Mouse (Mus musculus) ES-E14 (cell line): Measurements from ENCODE around the gene Cacna1e. TPM values are rescaled to one million over a fixed set of nuclear protein-coding genes. Genes with fewer than 3 reads are reported as not detected.

Experiments
- DNase-seq: peaks from one replicate; pipeline ENCODE4 v3.0.0-alpha.2; 2013; ENCODE audit warnings: low read depth, low spot score
- H3K27ac ChIP-seq: 2 replicates; pipeline ENCODE4 v1.5.1; 2012; ENCODE audit warnings: low read depth, mild to moderate bottlenecking, low read length, moderate library complexity, mixed read lengths; ENCODE audit not compliant: poor library complexity, insufficient read depth, severe bottlenecking
- H3K36me3 ChIP-seq: 2 replicates; pipeline ENCODE4 v1.6.1; 2012; ENCODE audit warnings: mild to moderate bottlenecking, low read length, moderate library complexity, mixed read lengths; ENCODE audit not compliant: control insufficient read depth, poor library complexity, insufficient read depth, severe bottlenecking
- H3K4me1 ChIP-seq, 2 experiments: fragments of 150-350 bp in 1 of 2; sonication (generic) in 1 of 2; 2 replicates each; pipeline ENCODE4 v1.6.1; 2012; ENCODE audit warnings: low read length in 2 of 2, mild to moderate bottlenecking in 1 of 2, mixed read lengths in 1 of 2; ENCODE audit not compliant: control insufficient read depth in 2 of 2, insufficient read depth in 2 of 2, poor library complexity in 1 of 2
- H3K4me3 ChIP-seq, 2 experiments: fragments of 150-350 bp in 1 of 2; sonication (generic) in 1 of 2; 2 replicates each; pipeline ENCODE4 v1.5.1; 2012; ENCODE audit warnings: low read length in 2 of 2, low read depth in 1 of 2, mild to moderate bottlenecking in 1 of 2, mixed read lengths in 1 of 2; ENCODE audit not compliant: insufficient read depth in 1 of 2, poor library complexity in 1 of 2, severe bottlenecking in 1 of 2
- H3K9ac ChIP-seq: 2 replicates; pipeline ENCODE4 v1.6.1; 2012; ENCODE audit warnings: low read depth, mild to moderate bottlenecking, low read length, mixed read lengths; ENCODE audit not compliant: poor library complexity, insufficient read depth, severe bottlenecking
- H3K9me3 ChIP-seq: fragments of 150-350 bp; sonication (generic); 2 replicates; pipeline ENCODE4 v1.6.1; 2012; ENCODE audit warnings: low read depth, mild to moderate bottlenecking, low read length; ENCODE audit not compliant: control insufficient read depth, insufficient read depth
- CHD2 ChIP-seq: IDR thresholded peaks from 2 replicates; pipeline ENCODE4 v1.6.1; 2014; ENCODE audit warnings: mild to moderate bottlenecking, low read depth, low read length, inconsistent platforms
- HCFC1 ChIP-seq: IDR thresholded peaks from 2 replicates; pipeline ENCODE4 v1.6.1; 2012; ENCODE audit warnings: low read length, inconsistent platforms, borderline replicate concordance; ENCODE audit not compliant: insufficient read depth
- MAFK ChIP-seq: IDR thresholded peaks from 2 replicates; pipeline ENCODE4 v1.6.1; 2014; ENCODE audit warnings: mild to moderate bottlenecking, low read depth, low read length, inconsistent platforms; ENCODE audit not compliant: insufficient read depth
- ZC3H11A ChIP-seq: IDR thresholded peaks from 2 replicates; pipeline ENCODE4 v1.6.1; 2012; ENCODE audit warnings: low read depth, mild to moderate bottlenecking, inconsistent platforms, low read length, borderline replicate concordance
- ZNF384 ChIP-seq: IDR thresholded peaks from 2 replicates; pipeline ENCODE4 v1.6.1; 2012; ENCODE audit warnings: low read depth, low read length, inconsistent platforms
- in situ Hi-C, 2 experiments: fragments of 600-800 bp; cut with MboI; formaldehyde crosslinking; loops; one replicate each; pipeline ENCODE4 v1.15.1; 2025; ENCODE audit warnings: low sequenced_read_pairs in 2 of 2, inconsistent platforms in 1 of 2; ENCODE audit not compliant: unreplicated experiment in 2 of 2
- total RNA-seq: library from RNA; depleted of rRNA; stranded (reverse); fragments of 300-350 nt; gene quantifications from 2 replicates; pipeline ENCODE4 v1.2.3, GENCODE M21; 2012

Cacna1e gene
- total RNA-seq, 1 experiment, result 0.31 TPM

- no peaks in the 10 kb centered on the region for H3K36me3 ChIP-seq
- peak; percentile 45 for DNase-seq
- in situ Hi-C loops, result loop anchor here in 1 of 2 experiments (25.0 kb wide), 1 partner anchor 416 kb away; no protein-coding TSS in a partner anchor
- H3K4me3 ChIP-seq, result no peak overlapping the region
- H3K4me1 ChIP-seq, result peaks cover 0 to 2% of the 10 kb centered on the region in 2 experiments; a peak in 1 of 4 replicates
- no peaks in the 10 kb centered on the region for H3K9me3 ChIP-seq
- TF ChIP-seq ZC3H11A, result peak; percentile 24; the same call in 1 of the 2 replicates
- no peak for TF ChIP-seq ZNF384
- TF ChIP-seq HCFC1, result no peak
- no peak for TF ChIP-seq MAFK
- no peak for TF ChIP-seq CHD2
- H3K27ac ChIP-seq, result no peak overlapping the region
- no peak overlapping the region for H3K9ac ChIP-seq
These were observed 87.6 kb downstream of the Cacna1e start for GRCm38 (mm10) chr1:154796685-154797084.

- in situ Hi-C loops, result loop anchor here in 1 of 2 experiments (25.0 kb wide), 1 partner anchor 418 kb away; no protein-coding TSS in a partner anchor
- no peaks in the 10 kb centered on the region for H3K9me3 ChIP-seq
- no peak overlapping the region for H3K27ac ChIP-seq
These were observed 89.8 kb downstream of the Cacna1e start for GRCm38 (mm10) chr1:154794518-154794951.

GRCm38 (mm10) chr1:154791544-154792174 lies 92.6 kb downstream of the Cacna1e start:
- TF ChIP-seq CHD2 (no peak), ZC3H11A (no peak), MAFK (no peak)
- DNase-seq, result no peak

More at GRCm38 (mm10) chr1:154794518-154794951, 89.8 kb downstream of the Cacna1e start:
- TF ChIP-seq ZC3H11A (no peak), HCFC1 (no peak), ZNF384 (no peak), MAFK (no peak), CHD2 (no peak)
- H3K36me3 ChIP-seq, result no peaks in the 10 kb centered on the region
- no peak overlapping the region for H3K9ac ChIP-seq
- no peak overlapping the region for H3K4me3 ChIP-seq
- H3K4me1 ChIP-seq, result peaks cover 0 to 2% of the 10 kb centered on the region in 2 experiments; a peak in 1 of 4 replicates
- DNase-seq, result no peak

DNA sequence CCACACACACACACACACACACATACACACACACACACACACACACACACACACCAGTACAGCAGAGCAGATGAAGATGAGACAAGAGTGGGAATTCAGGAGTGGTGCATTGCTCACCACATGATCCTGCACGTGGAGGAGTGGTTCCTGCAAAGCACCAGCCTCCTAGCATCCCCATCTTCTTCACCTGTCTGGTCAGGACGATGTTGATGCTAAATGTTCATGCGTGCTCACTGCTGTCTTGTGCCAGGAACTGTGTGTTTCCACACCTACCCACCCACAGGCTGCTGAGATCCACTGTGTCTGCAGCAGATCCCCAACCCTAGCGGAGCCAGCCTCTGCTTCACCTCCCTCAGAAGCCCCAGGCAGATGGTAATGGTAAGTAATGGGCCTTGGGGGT lies 95.8 kb downstream of the Cacna1e start:
- DNase-seq, result no peak
- H3K36me3 ChIP-seq, result no peaks in the 10 kb centered on the region
- no peak for TF ChIP-seq ZNF384
- TF ChIP-seq MAFK, result no peak
- no peak for TF ChIP-seq CHD2
- TF ChIP-seq HCFC1, result no peak
- no peak for TF ChIP-seq ZC3H11A
- H3K4me1 ChIP-seq, result peaks cover 0 to 2% of the 10 kb centered on the region in 2 experiments; a peak in 1 of 4 replicates
- no peak overlapping the region for H3K9ac ChIP-seq
- no peaks in the 10 kb centered on the region for H3K9me3 ChIP-seq
- H3K27ac ChIP-seq, result no peak overlapping the region
- H3K4me3 ChIP-seq, result no peak overlapping the region
- in situ Hi-C loops, result loop anchor here (5.0 to 25.0 kb wide), 4 partner anchors 216 to 436 kb away; no protein-coding TSS in a partner anchor

More at GRCm38 (mm10) chr1:154791544-154792174, 92.6 kb downstream of the Cacna1e start:
- in situ Hi-C loops, result loop anchor here in 1 of 2 experiments (25.0 kb wide), 1 partner anchor 421 kb away; no protein-coding TSS in a partner anchor
- Histone ChIP-seq H3K4me3 (peak overlapping the region in 1 of 2 experiments; percentile 26; a peak in 1 of 4 replicates), H3K9ac (no peak overlapping the region), H3K27ac (no peak overlapping the region), H3K9me3 (no peaks in the 10 kb centered on the region), H3K4me1 (peaks cover 0 to 2% of the 10 kb centered on the region in 2 experiments; a peak in 1 of 4 replicates), H3K36me3 (no peaks in the 10 kb centered on the region)
